Mouse (Mus musculus) liver, postnatal 0 days (tissue): Measurements from ENCODE around the gene Cped1.

Experiments used
- CTCF ChIP-seq: sonication (generic); IDR thresholded peaks from 2 replicates; pipeline ENCODE4 v1.5.1; 2016; ENCODE audit warnings: antibody characterized with exemption, low read depth
- EP300 ChIP-seq: IDR thresholded peaks from 2 replicates; pipeline ENCODE4 v1.6.1; 2016; ENCODE audit warnings: antibody characterized with exemption, low read depth, mild to moderate bottlenecking

GRCm38 (mm10) chr6:21990181-21991135 is 4.7 kb downstream of the Cped1 start:
- TF ChIP-seq CTCF (no peak), EP300 (no peak)
